Mouse (Mus musculus) kidney, adult 18-20 months (tissue): Measurements from ENCODE around the gene Oaz1.

Experiments
- DNase-seq: peaks from one replicate; pipeline ENCODE4 v3.0.0; 2021

Gene Oaz1

DNA sequence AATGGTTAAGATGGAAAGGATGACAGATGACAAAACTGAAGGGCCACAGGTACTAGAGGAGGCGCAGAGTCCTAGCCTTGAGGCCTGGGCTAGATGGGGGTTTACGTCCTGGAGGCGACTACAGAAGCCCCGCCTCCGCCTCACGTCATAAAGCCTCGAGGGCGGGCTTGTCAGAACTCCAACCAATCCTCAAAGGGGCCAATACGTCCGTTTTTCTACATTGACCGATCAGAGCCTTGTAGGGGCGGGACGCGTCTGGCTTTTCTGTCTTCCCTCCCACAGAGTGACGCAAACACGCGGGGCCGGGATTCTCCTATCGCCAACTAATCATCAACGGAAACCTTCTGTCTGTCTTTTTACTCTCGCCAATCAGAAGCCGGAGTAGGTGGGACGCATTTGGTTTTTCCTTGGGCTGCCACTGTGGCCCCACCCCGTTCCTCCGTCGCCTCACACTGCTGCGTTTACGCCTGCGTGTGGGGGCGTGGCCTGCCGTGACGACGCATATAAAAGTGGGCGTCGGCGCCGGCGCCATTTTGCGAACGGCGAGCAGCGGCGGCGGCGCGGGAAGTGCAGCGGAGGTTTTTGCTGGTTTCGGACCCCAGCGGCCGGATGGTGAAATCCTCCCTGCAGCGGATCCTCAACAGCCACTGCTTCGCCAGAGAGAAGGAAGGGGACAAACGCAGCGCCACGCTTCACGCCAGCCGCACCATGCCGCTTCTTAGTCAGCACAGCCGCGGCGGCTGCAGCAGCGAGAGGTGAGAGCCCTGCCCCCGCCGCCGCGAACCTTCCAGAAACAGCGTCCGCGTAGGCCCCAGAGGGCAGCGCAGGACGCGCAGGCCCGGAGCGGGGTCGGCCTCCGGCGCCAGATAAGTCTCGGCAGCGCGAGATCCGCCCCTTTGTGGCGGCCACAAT lies at the start of gene Oaz1:
Gene Oaz1 (plus strand): TSS at position 506 of the 912 bp plus-strand sequence.
- DNase-seq: peak; percentile 99

DNA sequence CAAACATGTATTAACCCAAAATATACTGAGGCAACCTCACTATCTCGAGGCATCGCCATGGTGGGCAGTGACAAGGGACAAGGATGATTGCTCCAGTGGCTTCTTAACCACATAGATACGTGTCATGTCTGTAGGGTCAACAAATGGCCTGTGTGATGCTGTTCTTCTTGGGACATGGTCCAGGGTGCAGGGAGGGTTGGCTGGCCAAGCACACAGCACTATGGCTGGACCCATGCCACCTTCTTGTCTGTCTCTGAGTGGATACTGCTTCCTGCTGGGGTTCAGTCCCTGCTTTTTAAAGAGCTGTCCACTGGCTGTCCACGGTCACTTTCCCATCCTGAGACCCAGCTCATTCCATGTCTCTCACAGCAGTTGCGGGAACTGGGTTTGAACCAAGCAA lies 49.3 kb upstream of the Oaz1 start:
- DNase-seq: no peak

DNA sequence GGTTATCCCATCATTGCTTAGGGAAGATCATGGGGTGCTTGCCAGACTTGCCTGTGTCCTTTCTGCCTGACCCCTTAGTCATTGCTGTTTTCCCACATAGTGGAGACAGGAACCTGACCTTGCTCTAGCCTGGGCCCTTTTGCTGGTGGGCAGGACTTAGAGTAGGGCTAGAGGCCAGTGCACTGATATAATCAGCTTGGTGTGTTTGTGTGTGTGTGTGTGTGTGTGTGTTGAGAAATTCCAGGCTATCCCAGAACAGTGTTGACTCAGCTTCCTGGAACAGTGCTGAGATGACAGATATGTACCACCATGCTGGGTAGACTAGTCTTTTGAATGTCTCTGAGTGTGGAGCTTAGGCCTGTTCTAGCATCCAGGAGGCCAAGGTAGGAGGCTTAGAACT lies 46.9 kb upstream of the Oaz1 start:
- DNase-seq: no peak

DNA sequence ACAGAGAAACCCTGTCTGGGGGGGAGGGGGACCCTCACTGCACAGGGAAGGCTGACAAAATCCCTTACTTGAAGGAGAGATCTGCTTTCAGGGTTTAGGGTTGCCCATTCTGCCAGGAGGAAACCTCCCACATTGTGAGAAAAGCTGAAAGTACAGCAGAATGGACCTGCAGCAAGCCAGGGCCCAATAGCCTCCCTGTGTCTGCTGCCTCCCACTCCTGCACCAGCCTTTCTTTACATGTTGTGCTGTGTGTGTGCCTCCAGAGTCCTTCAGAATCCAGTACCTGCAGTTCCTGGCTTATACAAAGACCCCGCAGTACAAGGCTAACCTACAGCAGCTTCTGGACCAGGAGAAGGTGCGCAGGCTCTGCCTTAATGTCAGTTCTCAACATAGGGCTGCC lies 42.2 kb upstream of the Oaz1 start:
- DNase-seq: no peak

DNA sequence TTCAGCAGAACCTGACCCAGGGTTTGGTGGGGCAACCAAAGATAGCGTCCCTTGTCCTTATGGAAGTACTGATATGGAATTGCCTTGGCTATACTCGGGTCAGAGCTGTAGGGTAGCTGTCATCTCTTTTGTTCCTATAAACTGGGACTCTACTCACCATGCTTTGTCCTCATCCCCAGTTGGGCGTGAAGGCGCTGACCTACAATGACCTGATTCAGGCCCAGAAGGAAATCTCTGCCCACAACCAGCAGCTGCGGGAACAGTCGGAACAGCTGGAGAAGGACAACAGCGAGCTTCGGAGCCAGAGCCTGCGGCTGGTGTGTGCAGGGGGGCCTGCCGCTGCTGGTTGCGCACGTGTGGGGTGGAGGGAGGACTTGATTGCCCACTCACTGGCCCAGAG lies 41.6 kb upstream of the Oaz1 start:
- DNase-seq: no peak

DNA sequence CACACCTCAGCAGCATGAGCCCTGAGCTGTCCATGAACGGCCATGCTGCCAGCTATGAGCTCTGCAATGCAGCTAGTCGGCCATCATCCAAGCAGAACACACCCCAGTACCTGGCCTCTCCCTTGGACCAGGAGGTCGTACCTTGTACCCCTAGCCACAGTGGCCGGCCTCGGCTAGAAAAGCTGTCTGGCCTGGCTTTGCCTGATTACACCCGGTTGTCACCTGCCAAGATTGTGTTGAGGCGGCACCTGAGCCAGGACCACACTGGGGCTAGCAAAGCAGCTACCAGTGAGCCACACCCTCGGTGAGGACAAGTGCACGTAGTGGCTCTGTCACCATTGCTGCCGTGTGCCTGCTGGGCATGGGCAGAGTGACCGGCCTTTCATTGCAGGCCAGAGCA lies 40.5 kb upstream of the Oaz1 start:
- DNase-seq: no peak

DNA sequence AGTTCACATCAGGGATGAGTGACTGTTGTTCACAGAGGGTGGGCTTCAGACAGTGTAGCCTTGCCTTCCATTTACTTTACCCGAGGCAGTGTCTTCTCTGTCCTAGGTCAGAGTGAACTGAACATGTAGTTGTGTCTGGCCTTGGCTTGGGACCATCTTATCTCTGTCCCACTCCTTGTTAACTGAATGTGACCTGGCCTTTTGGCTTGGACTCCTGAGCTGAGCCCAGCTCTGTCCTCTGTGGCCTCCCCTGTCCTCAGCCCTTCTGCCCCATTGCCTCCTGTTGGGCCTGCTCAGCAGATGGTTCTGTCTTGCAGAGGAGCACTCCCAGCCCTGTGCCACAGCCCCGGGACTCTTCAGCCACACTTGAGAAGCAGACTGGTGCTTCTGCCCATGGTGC lies 38.9 kb upstream of the Oaz1 start:
- DNase-seq: no peak

DNA sequence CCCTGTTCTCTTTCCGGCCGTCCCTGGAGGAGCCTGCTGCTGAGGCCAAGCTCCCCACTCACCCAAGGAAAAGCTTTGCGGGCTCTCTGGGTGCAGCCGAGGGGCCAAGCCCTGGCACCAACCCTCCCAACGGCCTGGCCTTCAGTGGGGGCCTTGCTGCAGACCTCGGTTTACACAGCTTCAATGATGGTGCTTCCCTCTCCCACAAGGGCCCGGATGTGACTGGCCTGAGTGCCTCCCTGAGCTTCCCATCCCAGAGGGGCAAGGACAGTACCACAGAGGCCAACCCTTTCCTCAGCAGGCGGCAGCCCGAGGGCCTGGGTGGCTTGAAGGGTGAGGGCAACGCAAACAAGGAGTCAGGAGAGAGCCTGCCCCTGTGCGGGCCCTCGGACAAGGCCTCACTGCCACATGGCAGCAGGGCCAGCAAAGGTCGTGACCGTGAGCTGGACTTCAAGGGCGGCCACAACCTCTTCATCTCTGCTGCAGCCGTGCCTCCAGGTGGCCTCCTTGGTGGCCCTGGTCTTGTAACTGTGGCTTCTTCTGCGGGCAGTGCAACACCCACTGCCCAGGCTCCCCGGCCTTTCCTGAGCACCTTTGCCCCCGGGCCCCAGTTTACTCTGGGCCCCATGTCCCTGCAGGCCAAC lies 35.6 kb upstream of the Oaz1 start:
- no peak for DNase-seq

DNA sequence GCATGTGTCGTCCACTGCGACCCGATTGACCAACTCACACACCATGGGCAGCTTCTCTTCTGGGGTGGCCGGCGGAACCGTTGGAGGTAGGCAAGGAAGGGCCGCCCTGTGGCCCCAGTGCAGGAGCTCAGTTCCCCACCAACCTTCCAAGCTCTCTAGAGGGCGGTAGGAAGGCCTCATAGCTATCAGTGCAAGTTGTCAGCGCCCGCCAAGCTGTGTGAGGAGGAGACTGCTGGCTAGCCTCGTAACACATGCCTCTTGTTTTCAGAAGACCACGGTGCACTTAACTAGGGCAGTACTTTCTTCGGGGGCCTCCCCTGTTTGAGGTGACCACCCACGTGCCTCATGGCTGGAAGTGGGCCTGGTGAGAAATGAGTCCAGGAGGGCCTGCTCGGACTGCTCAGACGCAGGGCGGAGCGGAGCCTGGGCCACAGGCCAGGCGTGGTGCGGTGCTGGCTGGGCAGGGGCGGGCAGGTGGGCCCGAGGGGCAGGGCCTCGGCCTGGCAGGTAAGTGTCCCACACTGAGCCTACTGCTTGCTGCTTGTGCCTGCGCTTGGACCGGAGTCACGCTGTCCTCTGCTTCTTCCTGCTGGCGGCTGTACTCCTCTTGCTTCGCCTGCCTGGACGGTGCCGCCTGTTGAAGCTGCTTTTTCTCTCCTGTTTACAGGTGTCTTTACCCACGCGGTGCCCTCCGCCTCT lies 34.8 kb upstream of the Oaz1 start:
- no peak for DNase-seq

DNA sequence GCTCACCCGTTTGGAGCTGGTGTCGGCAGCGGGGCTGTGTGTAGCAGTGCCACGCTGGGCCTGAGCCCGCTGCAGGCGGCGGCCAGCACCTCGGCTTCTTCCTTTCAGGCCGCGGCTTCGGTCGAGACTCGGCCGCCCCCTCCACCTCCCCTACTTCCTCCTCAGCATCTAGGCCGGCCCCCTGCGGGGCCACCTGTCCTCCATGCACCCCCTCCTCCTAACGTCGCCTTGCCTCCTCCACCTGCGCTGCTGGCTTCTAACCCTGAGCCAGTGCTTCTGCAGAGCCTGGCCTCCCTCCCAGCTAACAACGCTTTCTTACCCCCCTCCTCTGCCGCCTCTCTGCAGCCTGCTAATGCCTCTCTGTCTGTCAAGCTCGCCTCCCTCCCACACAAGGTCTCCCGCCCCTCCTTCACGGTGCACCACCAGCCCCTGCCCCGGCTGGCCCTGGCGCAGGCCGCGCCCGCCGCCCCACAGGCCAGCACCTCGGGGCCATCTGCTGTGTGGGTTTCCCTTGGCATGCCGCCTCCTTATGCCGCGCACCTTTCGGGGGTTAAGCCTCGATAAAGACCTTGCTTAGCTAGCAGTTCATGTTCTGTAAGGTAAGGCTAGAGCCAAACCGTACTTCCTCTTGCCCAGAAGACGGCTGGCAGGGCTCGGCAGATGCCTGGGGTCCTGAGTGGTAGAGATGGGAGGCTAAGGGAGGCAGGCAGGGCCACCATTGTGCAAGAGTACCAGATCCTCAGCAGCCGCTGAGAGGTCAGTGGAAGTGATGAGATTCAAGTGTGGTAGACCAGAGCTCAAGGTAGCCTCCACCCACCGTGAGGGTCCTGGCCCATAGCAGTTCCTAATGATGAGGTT lies 34.1 kb upstream of the Oaz1 start:
- DNase-seq: no peak

DNA sequence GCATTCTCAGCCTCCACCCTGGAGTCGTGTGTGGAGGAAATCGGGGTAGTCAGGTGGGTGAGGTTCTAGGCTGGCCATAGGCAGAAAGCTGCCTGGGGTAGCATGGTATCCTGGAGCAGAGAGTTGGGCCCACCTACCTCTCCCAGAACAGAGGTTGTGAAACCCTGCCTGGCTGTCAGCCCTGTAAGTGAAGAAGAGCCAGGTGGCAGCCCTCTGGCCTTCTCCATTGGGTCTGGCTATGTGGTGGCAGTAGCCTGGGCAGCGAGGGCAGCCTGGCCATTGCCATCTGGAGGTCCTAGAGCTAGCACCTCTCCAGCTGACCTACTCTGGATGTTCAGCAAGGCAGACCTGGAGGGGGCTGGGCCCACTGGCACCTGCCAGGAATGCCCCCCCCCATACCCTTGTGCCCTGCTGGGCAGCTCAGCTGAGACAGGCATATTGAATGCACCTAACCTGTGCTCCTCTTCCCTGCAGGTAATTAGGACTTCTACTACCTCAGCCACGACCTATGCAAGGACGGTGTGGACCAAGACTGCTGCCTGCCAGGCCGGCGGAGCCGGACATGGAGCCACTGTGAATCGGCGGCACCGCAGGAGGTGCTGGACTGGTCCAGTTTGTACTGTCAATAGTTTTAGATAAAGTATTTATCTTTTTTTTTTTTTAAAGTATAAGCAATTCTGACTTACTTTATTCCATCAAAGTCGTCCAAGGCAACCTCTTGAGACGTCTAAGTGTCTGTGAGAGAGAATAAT lies 33.2 kb upstream of the Oaz1 start:
- no peak for DNase-seq

DNA sequence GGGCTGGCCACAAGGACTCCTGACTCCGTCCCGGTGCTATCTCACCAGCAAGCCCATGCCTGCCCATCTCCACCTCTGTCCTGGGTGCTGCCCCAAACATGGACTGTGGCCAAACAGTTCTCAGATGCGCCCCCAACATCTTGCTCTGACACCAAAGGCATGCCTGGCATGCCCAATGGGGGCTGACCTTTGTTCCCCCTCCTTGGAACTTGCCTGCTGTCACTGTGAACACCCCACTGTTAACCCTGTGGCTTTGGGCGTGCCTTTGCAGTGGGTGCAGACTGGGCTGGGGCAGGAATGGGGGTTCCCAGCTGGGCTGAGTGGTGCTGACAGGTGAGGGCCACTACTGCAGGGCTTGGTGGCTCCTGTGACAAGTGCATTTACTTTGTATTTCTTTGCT lies 32.7 kb upstream of the Oaz1 start:
- DNase-seq: no peak

DNA sequence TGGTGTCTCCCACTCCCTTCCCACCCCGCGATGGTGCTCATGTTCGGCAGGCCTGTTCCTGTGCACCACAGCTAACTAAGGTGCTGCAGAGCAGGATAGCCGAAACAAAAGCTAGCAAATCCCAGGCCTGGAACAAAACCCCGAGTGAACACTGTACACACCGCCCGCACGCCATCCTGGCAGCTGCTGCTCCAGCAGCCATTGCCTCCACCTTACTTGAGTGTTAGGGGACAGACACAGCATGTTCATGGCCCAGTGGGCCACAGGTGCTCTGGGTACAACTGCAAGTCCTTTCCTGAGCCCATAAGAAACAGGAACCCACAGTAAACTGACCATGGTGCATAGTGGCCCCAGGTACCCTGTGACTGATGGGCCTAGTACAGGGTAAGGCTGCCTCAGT lies 31.7 kb upstream of the Oaz1 start:
- DNase-seq: no peak

DNA sequence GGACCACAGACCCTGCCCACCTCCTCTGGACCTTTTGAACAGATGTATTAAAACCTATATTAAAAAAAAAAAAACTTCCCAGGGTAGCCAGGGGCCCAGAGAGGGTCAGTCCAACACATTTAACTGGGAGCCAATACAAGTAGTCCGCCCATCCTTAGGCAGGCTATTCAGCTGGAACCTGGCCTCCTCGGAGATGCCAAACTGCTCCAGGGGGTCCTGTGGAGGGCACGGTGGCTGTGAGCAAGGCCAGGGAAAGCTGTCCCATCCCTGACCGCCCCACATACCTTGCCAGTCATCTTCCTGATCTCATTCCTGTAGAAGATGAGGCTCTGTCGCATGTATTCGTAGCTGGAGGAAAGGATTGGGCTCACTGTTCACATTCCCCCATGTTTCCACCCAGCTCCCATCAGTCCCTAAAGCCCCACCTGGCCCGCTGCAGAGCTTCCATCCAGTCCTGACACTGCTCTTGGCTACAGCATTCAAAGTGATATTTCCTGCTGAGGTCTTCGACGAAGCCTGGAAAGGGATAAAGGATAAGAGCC lies 30.1 kb upstream of the Oaz1 start:
- DNase-seq: no peak

DNA sequence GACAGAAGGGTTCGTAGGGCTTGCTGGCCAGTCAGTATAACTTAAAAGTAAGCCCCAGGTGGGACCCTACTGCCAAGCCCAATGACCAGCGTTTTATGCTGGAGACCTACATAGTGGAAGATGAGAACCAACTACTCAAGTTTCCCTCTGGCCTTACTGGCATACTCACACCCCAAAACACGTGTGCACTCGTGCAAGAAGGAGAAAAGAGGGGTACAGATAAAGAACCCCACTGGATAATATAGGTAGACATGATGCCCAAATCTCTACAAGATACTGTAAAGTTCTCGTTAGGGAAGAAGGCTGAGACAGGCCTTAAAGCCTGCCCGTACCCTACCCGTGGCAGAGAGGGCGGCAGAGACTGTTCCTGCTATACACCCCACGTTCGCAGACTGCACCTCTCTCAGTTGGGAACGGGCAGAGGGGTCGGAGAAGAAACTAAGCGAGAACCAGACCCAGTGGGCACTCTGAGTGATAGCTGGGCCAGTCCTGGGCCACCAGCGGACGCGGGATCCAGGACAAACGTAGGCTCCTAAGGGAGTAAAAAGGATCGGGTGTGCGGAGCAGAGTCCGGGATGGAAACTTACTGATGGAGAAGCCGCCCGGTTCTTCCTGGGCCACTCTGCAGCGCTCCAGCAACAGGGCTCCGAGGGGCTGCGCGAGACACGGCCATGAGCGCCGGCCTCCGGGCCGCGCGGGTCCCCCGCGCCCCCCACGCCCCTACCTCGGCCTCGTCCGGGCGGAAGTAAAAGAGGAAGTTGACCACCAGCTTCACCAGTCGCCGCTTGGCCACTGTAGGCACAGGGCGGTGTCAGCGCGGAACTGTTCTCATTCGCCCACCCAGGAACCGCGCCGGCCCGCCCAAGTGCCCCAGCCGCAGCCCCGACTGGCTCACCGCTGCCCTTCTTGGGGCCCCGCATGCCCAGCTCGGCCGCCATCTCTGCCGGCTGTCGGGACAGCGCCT lies 29.0 kb upstream of the Oaz1 start:
- DNase-seq: no peak

DNA sequence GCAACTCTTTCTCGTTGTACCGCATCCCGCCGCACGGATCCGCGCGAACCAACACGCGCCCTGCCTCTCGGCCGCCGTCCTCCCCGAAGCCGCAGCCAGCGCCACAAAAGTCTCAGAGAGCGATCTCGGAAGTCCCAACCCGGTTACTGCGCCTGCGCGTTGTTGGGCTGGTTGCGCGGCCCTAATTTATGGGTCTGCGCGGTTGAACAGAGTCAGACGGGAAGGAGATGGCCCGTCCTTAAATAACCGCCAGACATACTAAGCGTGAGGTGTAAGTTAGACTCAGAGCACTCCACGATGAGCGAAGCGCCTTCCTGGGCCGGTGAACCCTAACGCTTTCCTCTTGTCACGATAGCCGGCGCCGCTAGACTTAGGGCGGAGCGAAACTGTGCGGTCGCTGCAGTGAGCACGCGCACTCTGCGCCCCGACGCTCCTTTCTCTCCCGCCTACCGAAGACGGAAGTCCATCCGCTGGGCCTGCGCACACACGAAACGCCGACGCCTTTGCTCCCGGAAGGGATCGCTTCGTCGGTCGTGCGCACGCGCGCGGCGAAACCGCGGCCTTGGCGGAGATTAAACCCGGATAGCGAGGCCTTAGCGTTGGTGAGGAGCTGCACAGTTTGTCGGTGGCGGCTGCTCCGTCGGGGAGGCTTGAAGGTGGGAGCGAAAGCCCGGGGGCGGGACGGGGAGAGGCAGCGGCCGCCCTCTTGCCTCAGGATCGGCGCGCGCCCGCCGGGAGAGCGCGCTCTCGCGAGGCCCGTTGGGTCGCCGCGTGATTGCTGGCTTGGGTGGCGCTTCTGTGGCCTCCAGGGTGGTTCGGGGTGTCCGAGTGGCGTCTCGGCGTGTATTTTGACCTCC lies 28.1 kb upstream of the Oaz1 start, which contains the start of the genes Sf3a2 and Plekhj1:
Gene Sf3a2 (plus strand): TSS at position 49 of the 857 bp plus-strand sequence.
Gene Plekhj1 (minus strand): TSS at position 477 of the 857 bp plus-strand sequence.
- peak; percentile 97 for DNase-seq

DNA sequence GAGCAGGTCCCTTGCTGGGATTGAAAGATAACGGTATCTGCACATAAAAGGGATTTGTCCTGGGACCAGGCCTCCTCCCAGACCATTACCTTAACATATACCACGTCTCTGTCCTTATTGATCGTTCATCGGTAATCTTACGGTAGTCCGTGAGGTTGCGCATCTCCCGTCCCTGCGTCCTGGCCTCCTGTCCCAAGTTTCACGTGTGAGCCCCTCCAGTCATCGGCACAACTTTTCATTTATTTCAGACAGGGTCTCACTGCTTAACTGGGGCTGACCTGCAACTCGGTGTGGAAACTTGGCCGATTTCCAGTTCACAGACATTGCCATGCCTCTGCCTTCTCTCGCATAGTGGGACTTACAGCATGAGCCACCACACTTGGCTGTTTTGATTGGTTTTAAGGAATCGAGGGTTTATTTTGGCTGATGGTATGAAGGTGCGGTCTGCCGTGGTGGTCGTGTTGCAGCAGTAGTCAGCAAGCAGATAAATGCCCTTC lies 27.3 kb upstream of the Oaz1 start:
- DNase-seq: peak; percentile 25

DNA sequence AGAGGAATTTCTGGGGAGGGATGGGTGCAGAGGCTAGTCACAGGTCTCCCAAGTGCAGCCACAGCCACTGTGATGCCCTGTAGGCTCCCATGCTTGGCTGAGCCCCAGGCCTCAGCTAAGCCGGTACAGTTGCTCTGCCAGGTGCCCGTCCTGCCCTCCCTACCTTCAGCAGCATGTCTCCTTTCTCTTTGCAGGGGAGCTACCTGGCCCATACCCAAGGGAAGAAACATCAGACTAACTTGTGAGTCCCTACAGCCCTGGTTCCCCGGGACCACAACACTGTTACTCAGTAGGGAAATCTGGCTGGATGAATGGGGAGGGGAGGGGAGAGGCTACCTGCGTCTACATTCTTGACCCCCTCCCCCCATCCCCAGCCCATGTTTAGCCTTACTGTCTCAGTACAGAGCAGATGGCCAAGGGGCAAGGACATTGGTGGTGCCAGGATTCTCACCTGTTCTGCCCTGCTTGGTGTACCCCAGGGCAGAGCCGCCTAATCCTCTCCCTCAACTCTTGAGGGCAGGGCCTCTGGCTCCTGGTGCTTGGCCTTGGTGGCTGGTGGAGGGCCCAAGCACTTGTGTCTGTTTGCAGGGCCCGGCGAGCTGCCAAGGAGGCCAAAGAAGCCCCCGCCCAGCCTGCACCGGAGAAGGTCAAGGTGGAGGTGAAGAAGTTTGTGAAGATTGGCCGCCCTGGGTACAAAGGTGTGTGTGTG lies 24.1 kb upstream of the Oaz1 start:
- no peak for DNase-seq

DNA sequence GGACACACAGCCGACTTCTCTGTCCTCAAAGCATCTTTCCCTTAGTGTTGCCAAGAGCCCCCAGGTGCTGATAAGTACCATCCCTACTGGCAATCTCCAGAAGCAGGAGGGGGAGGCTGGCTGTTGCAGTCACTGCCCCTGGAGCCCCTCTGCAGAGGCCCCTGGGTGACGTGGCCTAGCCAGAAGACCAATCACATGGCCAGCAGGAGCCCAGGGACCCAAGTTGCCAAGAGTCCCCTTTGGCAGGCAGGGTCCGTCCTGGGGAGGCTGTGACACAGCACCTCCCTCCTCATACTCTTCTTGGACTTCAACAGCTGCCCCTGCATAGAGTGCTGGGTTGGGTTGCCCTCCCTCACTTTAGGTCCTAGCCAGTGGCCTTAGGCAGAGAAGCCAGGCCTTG lies 23.5 kb upstream of the Oaz1 start:
- no peak for DNase-seq
